ENCODE assay signal across 7 mouse cellular contexts in the genomic region with DNA sequence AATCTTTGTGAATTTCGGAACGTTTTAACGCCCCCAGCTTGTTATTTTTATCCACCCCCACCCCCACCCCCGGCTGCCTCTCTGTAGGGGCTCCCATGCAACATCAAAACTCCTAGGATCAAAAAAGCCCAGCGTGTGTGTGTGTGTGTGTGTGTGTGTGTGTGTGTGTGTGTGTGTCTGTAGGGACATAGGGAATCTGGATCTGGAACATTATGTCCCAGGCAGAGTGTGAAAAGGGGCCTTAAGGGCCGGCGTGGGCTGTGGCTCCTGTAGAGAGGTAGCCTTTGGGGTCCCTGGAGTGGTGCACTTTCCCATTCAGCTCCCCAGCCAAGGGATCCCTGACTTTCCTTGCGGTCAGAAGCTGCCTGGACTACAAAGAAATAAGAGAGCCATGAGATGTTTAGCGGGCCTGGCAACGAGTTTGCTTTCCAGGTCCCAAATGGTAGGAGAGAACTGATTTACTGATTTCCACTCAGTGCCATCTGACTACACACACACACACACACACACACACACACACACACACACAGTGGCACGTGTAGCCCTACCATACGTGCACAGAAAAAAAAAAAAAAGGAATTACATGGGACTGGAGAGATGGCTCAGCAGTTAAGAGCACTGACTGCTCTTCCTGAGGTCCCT. TPM values are rescaled to one million over a fixed set of nuclear protein-coding genes. Genes with fewer than 3 reads are reported as not detected.
DNase-seq lines count a peak whose midpoint lies in the region; ATAC-seq and TF ChIP-seq lines count a peak whose summit lies in the region.

No protein-coding gene starts in this region.

- peak overlapping the region; percentile 53 for H3K9ac ChIP-seq in lung, embryonic 14.5 days
- H3K9ac ChIP-seq in embryonic facial prominence, embryonic 13.5 days: peak overlapping the region; percentile 74
- H3K9ac ChIP-seq in hindbrain, embryonic 16.5 days (ENCODE audit: low read depth, low read length): peak overlapping the region; percentile 70
- peak overlapping the region; percentile 65; the same call in 1 of the 2 replicates for H3K9ac ChIP-seq in liver, embryonic 16.5 days (ENCODE audit: low read depth, low read length)

- TF ChIP-seq CTCF in lung, embryonic 14.5 days (IDR thresholded peaks at IDR 0.05; ENCODE audit: low read depth): no peak

- WGBS in lung, embryonic 14.5 days: 29% methylated on average over 12 of the region's 12 CpGs
- WGBS in embryonic facial prominence, embryonic 13.5 days: 40% methylated on average over 11 of the region's 12 CpGs
- WGBS in hindbrain, embryonic 16.5 days: 27% methylated on average over 12 of the region's 12 CpGs
- WGBS in liver, embryonic 16.5 days (ENCODE audit: insufficient replicate concordance): 44% methylated on average over 12 of the region's 12 CpGs

- peak overlapping the region; percentile 73 for H3K4me2 ChIP-seq in lung, embryonic 14.5 days
- H3K4me2 ChIP-seq in embryonic facial prominence, embryonic 13.5 days: peak overlapping the region; percentile 71
- peak overlapping the region; percentile 78 for H3K4me2 ChIP-seq in hindbrain, embryonic 16.5 days (ENCODE audit: low read length)
- H3K4me2 ChIP-seq in liver, embryonic 16.5 days (ENCODE audit: low read depth, low read length): peak overlapping the region; percentile 87

- no peak overlapping the region for H3K27ac ChIP-seq in lung, embryonic 14.5 days (ENCODE audit: low read depth)
- H3K27ac ChIP-seq in embryonic facial prominence, embryonic 13.5 days: peak overlapping the region; percentile 57; the same call in 1 of the 2 replicates
- peak overlapping the region; percentile 67 for H3K27ac ChIP-seq in hindbrain, embryonic 16.5 days (ENCODE audit: low read depth, low read length)
- no peak overlapping the region for H3K27ac ChIP-seq in liver, embryonic 16.5 days (ENCODE audit: low read length)

- H3K9me3 ChIP-seq in lung, embryonic 14.5 days (ENCODE audit: low read depth, low read length): no peaks in the 10 kb centered on the region
- no peaks in the 10 kb centered on the region for H3K9me3 ChIP-seq in embryonic facial prominence, embryonic 13.5 days
- no peaks in the 10 kb centered on the region for H3K9me3 ChIP-seq in hindbrain, embryonic 16.5 days (ENCODE audit: control insufficient read depth, low read length)
- H3K9me3 ChIP-seq in liver, embryonic 16.5 days (replicated peaks; ENCODE audit: control insufficient read depth, low read length): no peaks in the 10 kb centered on the region

- no peaks in the 10 kb centered on the region for H3K4me1 ChIP-seq in lung, embryonic 14.5 days (ENCODE audit: insufficient read depth)
- H3K4me1 ChIP-seq in embryonic facial prominence, embryonic 13.5 days: peaks cover 17% of the 10 kb centered on the region
- H3K4me1 ChIP-seq in hindbrain, embryonic 16.5 days (ENCODE audit: control insufficient read depth, insufficient read depth, low read depth, low read length): peaks cover 9% of the 10 kb centered on the region
- peaks cover 11% of the 10 kb centered on the region for H3K4me1 ChIP-seq in liver, embryonic 16.5 days (ENCODE audit: control insufficient read depth, low read depth, low read length)

- peaks cover 38% of the 10 kb centered on the region for H3K36me3 ChIP-seq in lung, embryonic 14.5 days (ENCODE audit: insufficient read depth)
- H3K36me3 ChIP-seq in embryonic facial prominence, embryonic 13.5 days: peaks cover 41% of the 10 kb centered on the region
- H3K36me3 ChIP-seq in hindbrain, embryonic 16.5 days (ENCODE audit: control insufficient read depth, insufficient read depth, low read length): peaks cover 17% of the 10 kb centered on the region
- H3K36me3 ChIP-seq in liver, embryonic 16.5 days (ENCODE audit: control insufficient read depth, insufficient read depth): peaks cover 10% of the 10 kb centered on the region

- no peak for ATAC-seq in lung, embryonic 14.5 days (ENCODE audit: insufficient read depth)
- ATAC-seq in embryonic facial prominence, embryonic 13.5 days (ENCODE audit: insufficient number of reproducible peaks, insufficient read depth, low FRiP score, low TSS enrichment, low read depth): no peak
- no peak for ATAC-seq in hindbrain, embryonic 16.5 days
- no peak for ATAC-seq in liver, embryonic 16.5 days (ENCODE audit: low read depth)
- ATAC-seq in activated CD4-positive, CD25-positive, alpha-beta regulatory T cell, adult 4 months: no peak

- DNase-seq in lung, embryonic 14.5 days: no peak
- DNase-seq in lung, postnatal 4 days: no peak
- DNase-seq in embryo, embryonic 11 days: no peak

- no peaks in the 10 kb centered on the region for H3K27me3 ChIP-seq in lung, embryonic 14.5 days (ENCODE audit: insufficient read depth, low read length)
- no peaks in the 10 kb centered on the region for H3K27me3 ChIP-seq in embryonic facial prominence, embryonic 13.5 days
- H3K27me3 ChIP-seq in hindbrain, embryonic 16.5 days (replicated peaks; ENCODE audit: control insufficient read depth, insufficient read depth, low read length): no peaks in the 10 kb centered on the region
- no peaks in the 10 kb centered on the region for H3K27me3 ChIP-seq in liver, embryonic 16.5 days (ENCODE audit: control insufficient read depth, insufficient read depth, low read depth, low read length)

- peak overlapping the region; percentile 49 for H3K4me3 ChIP-seq in lung, embryonic 14.5 days (ENCODE audit: low read depth, low read length)
- H3K4me3 ChIP-seq in embryonic facial prominence, embryonic 13.5 days: peak overlapping the region; percentile 57
- H3K4me3 ChIP-seq in hindbrain, embryonic 16.5 days (ENCODE audit: low read length): peak overlapping the region; percentile 51
- H3K4me3 ChIP-seq in liver, embryonic 16.5 days (ENCODE audit: low read depth, low read length): peak overlapping the region; percentile 70

RNA-seq across cellular contexts. Expression of a gene that starts 10.1 kb away (rescaled TPM):
- 12.0 and 13.8 TPM in 2 replicates for polyA plus RNA-seq in lung, embryonic 14.5 days (2014; fragmentation: Nextera tagmentation; extraction: Ambion mirVana)
- polyA plus RNA-seq in embryonic facial prominence, embryonic 13.5 days (2015; fragmentation: Nextera tagmentation; extraction: Ambion mirVana): 4.6 and 5.7 TPM in 2 replicates
- 4.0 and 4.1 TPM in 2 replicates for polyA plus RNA-seq in hindbrain, embryonic 16.5 days (2015; fragmentation: Nextera tagmentation; extraction: Ambion mirVana)
- 2.3 and 2.6 TPM in 2 replicates for polyA plus RNA-seq in liver, embryonic 16.5 days (2015; fragmentation: Nextera tagmentation; extraction: Ambion mirVana)
- polyA plus RNA-seq in activated CD4-positive, CD25-positive, alpha-beta regulatory T cell, adult 4 months (2017; shearing (Covaris generic)): 10 to 100 TPM in 1 of 2 experiments, 1 to 10 TPM in 1; 9.8 to 17.6 TPM

RNA-seq across cellular contexts. Expression of a gene that starts 38.4 kb away (rescaled TPM):
- 5.1 and 5.8 TPM in 2 replicates for polyA plus RNA-seq in lung, embryonic 14.5 days (2014; fragmentation: Nextera tagmentation; extraction: Ambion mirVana)
- polyA plus RNA-seq in embryonic facial prominence, embryonic 13.5 days (2015; fragmentation: Nextera tagmentation; extraction: Ambion mirVana): 3.8 and 4.0 TPM in 2 replicates
- polyA plus RNA-seq in hindbrain, embryonic 16.5 days (2015; fragmentation: Nextera tagmentation; extraction: Ambion mirVana): 0.84 and 0.94 TPM in 2 replicates
- polyA plus RNA-seq in liver, embryonic 16.5 days (2015; fragmentation: Nextera tagmentation; extraction: Ambion mirVana): 0.90 and 1.1 TPM in 2 replicates
- 1 to 10 TPM; 5.8 to 6.4 TPM for polyA plus RNA-seq in activated CD4-positive, CD25-positive, alpha-beta regulatory T cell, adult 4 months (2017; shearing (Covaris generic))

RNA-seq across cellular contexts. Expression of a gene that starts 45.7 kb away (rescaled TPM):
- polyA plus RNA-seq in lung, embryonic 14.5 days (2014; fragmentation: Nextera tagmentation; extraction: Ambion mirVana): 13.3 TPM in 2 replicates
- 16.0 and 16.1 TPM in 2 replicates for polyA plus RNA-seq in embryonic facial prominence, embryonic 13.5 days (2015; fragmentation: Nextera tagmentation; extraction: Ambion mirVana)
- polyA plus RNA-seq in hindbrain, embryonic 16.5 days (2015; fragmentation: Nextera tagmentation; extraction: Ambion mirVana): 13.0 and 15.6 TPM in 2 replicates
- 5.0 and 5.5 TPM in 2 replicates for polyA plus RNA-seq in liver, embryonic 16.5 days (2015; fragmentation: Nextera tagmentation; extraction: Ambion mirVana)
- polyA plus RNA-seq in activated CD4-positive, CD25-positive, alpha-beta regulatory T cell, adult 4 months (2017; shearing (Covaris generic)): 1 to 10 TPM; 8.6 to 9.8 TPM

Comparison
In these comparisons a context has a peak if more than half of its experiments do, and no peak if none do; other contexts are left out.
1. H3K27ac ChIP-seq: peak in embryonic facial prominence, embryonic 13.5 days (single experiment) and hindbrain, embryonic 16.5 days (single experiment); none in lung, embryonic 14.5 days (single experiment) and liver, embryonic 16.5 days (single experiment).
2. Peak in every context shown above with its lines, with median percentiles within 50 percentile points of each other: H3K4me2 ChIP-seq, H3K4me3 ChIP-seq and H3K9ac ChIP-seq.